Mouse (Mus musculus): ENCODE measurements around the gene Gm49387. TPM values are rescaled to one million over a fixed set of nuclear protein-coding genes. Genes with fewer than 3 reads are reported as not detected.

Gm49387 gene
- total RNA-seq, 1 experiment, result not detected

- H3K9ac ChIP-seq (ENCODE audit: insufficient read depth, low read depth, low read length, poor library complexity, severe bottlenecking), result no peak overlapping the region
- H3K36me3 ChIP-seq (ENCODE audit: control insufficient read depth, insufficient read depth, low read length, poor library complexity, severe bottlenecking), result no peaks in the 10 kb centered on the region
- no peak overlapping the region for H3K27ac ChIP-seq (ENCODE audit: insufficient read depth, low read depth, low read length, poor library complexity, severe bottlenecking)
- H3K4me3 ChIP-seq (ENCODE audit: insufficient read depth in 1 of 2, low read depth in 1 of 2, low read length in 2 of 2, poor library complexity in 1 of 2, severe bottlenecking in 1 of 2), result no peak overlapping the region
- peaks cover 0 to 2% of the 10 kb centered on the region in 2 experiments; a peak in 1 of 4 replicates for H3K4me1 ChIP-seq (ENCODE audit: control insufficient read depth in 2 of 2, insufficient read depth in 2 of 2, low read length in 2 of 2, poor library complexity in 1 of 2)
- TF ChIP-seq HCFC1 (IDR thresholded peaks at IDR 0.05; ENCODE audit: borderline replicate concordance, insufficient read depth, low read length) (no peak), MAFK (IDR thresholded peaks at IDR 0.05; ENCODE audit: insufficient read depth, low read depth, low read length) (no peak), CHD2 (IDR thresholded peaks at IDR 0.05; ENCODE audit: low read depth, low read length) (no peak), ZNF384 (IDR thresholded peaks at IDR 0.05; ENCODE audit: low read depth, low read length) (no peak), ZC3H11A (IDR thresholded peaks at IDR 0.05; ENCODE audit: borderline replicate concordance, low read depth, low read length) (no peak)
- in situ Hi-C loops (cut with MboI; ENCODE audit: low sequenced_read_pairs in 2 of 2, unreplicated experiment in 2 of 2), result no loop called here
- H3K9me3 ChIP-seq (ENCODE audit: control insufficient read depth, insufficient read depth, low read depth, low read length), result no peaks in the 10 kb centered on the region
- DNase-seq (ENCODE audit: low read depth, low spot score), result no peak
Measured at GRCm38 (mm10) chr14:31571419-31571818, 69.3 kb downstream of the Gm49387 start.

GRCm38 (mm10) chr14:31570131-31570951 is 70.3 kb downstream of the Gm49387 start:
- TF ChIP-seq ZC3H11A (IDR thresholded peaks at IDR 0.05; ENCODE audit: borderline replicate concordance, low read depth, low read length) (no peak), ZNF384 (IDR thresholded peaks at IDR 0.05; ENCODE audit: low read depth, low read length) (no peak), MAFK (IDR thresholded peaks at IDR 0.05; ENCODE audit: insufficient read depth, low read depth, low read length) (no peak), CHD2 (IDR thresholded peaks at IDR 0.05; ENCODE audit: low read depth, low read length) (no peak), HCFC1 (IDR thresholded peaks at IDR 0.05; ENCODE audit: borderline replicate concordance, insufficient read depth, low read length) (no peak)

GRCm38 (mm10) chr14:31569151-31569631 is 71.5 kb downstream of the Gm49387 start:
- DNase-seq (ENCODE audit: low read depth, low spot score), result no peak
- TF ChIP-seq ZNF384 (IDR thresholded peaks at IDR 0.05; ENCODE audit: low read depth, low read length) (no peak), ZC3H11A (IDR thresholded peaks at IDR 0.05; ENCODE audit: borderline replicate concordance, low read depth, low read length) (no peak), HCFC1 (IDR thresholded peaks at IDR 0.05; ENCODE audit: borderline replicate concordance, insufficient read depth, low read length) (no peak), MAFK (IDR thresholded peaks at IDR 0.05; ENCODE audit: insufficient read depth, low read depth, low read length) (no peak), CHD2 (IDR thresholded peaks at IDR 0.05; ENCODE audit: low read depth, low read length) (no peak)
- in situ Hi-C loops (cut with MboI; ENCODE audit: low sequenced_read_pairs in 2 of 2, unreplicated experiment in 2 of 2), result no loop called here

More at GRCm38 (mm10) chr14:31570131-31570951, 70.3 kb downstream of the Gm49387 start:
- H3K36me3 ChIP-seq (ENCODE audit: control insufficient read depth, insufficient read depth, low read length, poor library complexity, severe bottlenecking), result no peaks in the 10 kb centered on the region
- no peaks in the 10 kb centered on the region for H3K9me3 ChIP-seq (ENCODE audit: control insufficient read depth, insufficient read depth, low read depth, low read length)
- H3K27ac ChIP-seq (ENCODE audit: insufficient read depth, low read depth, low read length, poor library complexity, severe bottlenecking), result no peak overlapping the region
- in situ Hi-C loops (cut with MboI; ENCODE audit: low sequenced_read_pairs in 2 of 2, unreplicated experiment in 2 of 2), result no loop called here
- DNase-seq (ENCODE audit: low read depth, low spot score), result no peak
- H3K9ac ChIP-seq (ENCODE audit: insufficient read depth, low read depth, low read length, poor library complexity, severe bottlenecking), result no peak overlapping the region
- H3K4me3 ChIP-seq (ENCODE audit: insufficient read depth in 1 of 2, low read depth in 1 of 2, low read length in 2 of 2, poor library complexity in 1 of 2, severe bottlenecking in 1 of 2), result no peak overlapping the region
- H3K4me1 ChIP-seq (ENCODE audit: control insufficient read depth in 2 of 2, insufficient read depth in 2 of 2, low read length in 2 of 2, poor library complexity in 1 of 2), result no peaks in the 10 kb centered on the region

GRCm38 (mm10) chr14:31565478-31566212 is 75.0 kb downstream of the Gm49387 start:
- DNase-seq (ENCODE audit: low read depth, low spot score), result no peak
- Histone ChIP-seq H3K36me3 (ENCODE audit: control insufficient read depth, insufficient read depth, low read length, poor library complexity, severe bottlenecking) (no peaks in the 10 kb centered on the region), H3K9me3 (ENCODE audit: control insufficient read depth, insufficient read depth, low read depth, low read length) (no peaks in the 10 kb centered on the region), H3K9ac (ENCODE audit: insufficient read depth, low read depth, low read length, poor library complexity, severe bottlenecking) (no peak overlapping the region), H3K27ac (ENCODE audit: insufficient read depth, low read depth, low read length, poor library complexity, severe bottlenecking) (no peak overlapping the region), H3K4me3 (ENCODE audit: insufficient read depth in 1 of 2, low read depth in 1 of 2, low read length in 2 of 2, poor library complexity in 1 of 2, severe bottlenecking in 1 of 2) (no peak overlapping the region), H3K4me1 (ENCODE audit: control insufficient read depth in 2 of 2, insufficient read depth in 2 of 2, low read length in 2 of 2, poor library complexity in 1 of 2) (peaks cover 0 to 2% of the 10 kb centered on the region in 2 experiments; a peak in 1 of 4 replicates)
- in situ Hi-C loops (cut with MboI; ENCODE audit: low sequenced_read_pairs in 2 of 2, unreplicated experiment in 2 of 2), result no loop called here
- TF ChIP-seq ZNF384 (IDR thresholded peaks at IDR 0.05; ENCODE audit: low read depth, low read length) (no peak), MAFK (IDR thresholded peaks at IDR 0.05; ENCODE audit: insufficient read depth, low read depth, low read length) (no peak), HCFC1 (IDR thresholded peaks at IDR 0.05; ENCODE audit: borderline replicate concordance, insufficient read depth, low read length) (no peak), ZC3H11A (IDR thresholded peaks at IDR 0.05; ENCODE audit: borderline replicate concordance, low read depth, low read length) (no peak), CHD2 (IDR thresholded peaks at IDR 0.05; ENCODE audit: low read depth, low read length) (no peak)

More at GRCm38 (mm10) chr14:31569151-31569631, 71.5 kb downstream of the Gm49387 start:
- peaks cover 0 to 2% of the 10 kb centered on the region in 2 experiments; a peak in 1 of 4 replicates for H3K4me1 ChIP-seq (ENCODE audit: control insufficient read depth in 2 of 2, insufficient read depth in 2 of 2, low read length in 2 of 2, poor library complexity in 1 of 2)
- no peak overlapping the region for H3K27ac ChIP-seq (ENCODE audit: insufficient read depth, low read depth, low read length, poor library complexity, severe bottlenecking)
- H3K36me3 ChIP-seq (ENCODE audit: control insufficient read depth, insufficient read depth, low read length, poor library complexity, severe bottlenecking), result no peaks in the 10 kb centered on the region
- no peak overlapping the region for H3K4me3 ChIP-seq (ENCODE audit: insufficient read depth in 1 of 2, low read depth in 1 of 2, low read length in 2 of 2, poor library complexity in 1 of 2, severe bottlenecking in 1 of 2)
- no peaks in the 10 kb centered on the region for H3K9me3 ChIP-seq (ENCODE audit: control insufficient read depth, insufficient read depth, low read depth, low read length)
- no peak overlapping the region for H3K9ac ChIP-seq (ENCODE audit: insufficient read depth, low read depth, low read length, poor library complexity, severe bottlenecking)
